Mouse (Mus musculus): ENCODE data around the gene Cct5.
A peak's percentile ranks its signal among the peaks of the same experiment; 100 is the strongest.

The Cct5 gene

GRCm38 (mm10) chr15:31563577-31564546 lies 37.7 kb downstream of the Cct5 start:
- peak; percentile 55 for DNase-seq (ENCODE audit: low spot score)

GRCm38 (mm10) chr15:31562847-31563246 lies 38.8 kb downstream of the Cct5 start:
- DNase-seq (ENCODE audit: low spot score): no peak

- no peak for DNase-seq (ENCODE audit: low spot score)
These were observed 39.6 kb downstream of the Cct5 start for GRCm38 (mm10) chr15:31561976-31562375.

GRCm38 (mm10) chr15:31561390-31561789 lies 40.2 kb downstream of the Cct5 start:
- DNase-seq (ENCODE audit: low spot score): no peak

GRCm38 (mm10) chr15:31554855-31555254 lies 46.7 kb downstream of the Cct5 start:
- no peak for DNase-seq (ENCODE audit: low spot score)

- DNase-seq (ENCODE audit: low spot score): no peak
These were observed 51.2 kb downstream of the Cct5 start for GRCm38 (mm10) chr15:31550381-31550780.

GRCm38 (mm10) chr15:31547421-31547820 lies 54.2 kb downstream of the Cct5 start:
- no peak for DNase-seq (ENCODE audit: low spot score)

- DNase-seq (ENCODE audit: low spot score): no peak
These were observed 55.3 kb downstream of the Cct5 start for GRCm38 (mm10) chr15:31546291-31546690.

- no peak for DNase-seq (ENCODE audit: low spot score)
These were observed 56.5 kb downstream of the Cct5 start for GRCm38 (mm10) chr15:31545058-31545457.

- DNase-seq (ENCODE audit: low spot score): no peak
These were observed 58.4 kb downstream of the Cct5 start for GRCm38 (mm10) chr15:31543246-31543645.

- peak; percentile 55 for DNase-seq (ENCODE audit: low spot score)
These were observed 59.3 kb downstream of the Cct5 start for GRCm38 (mm10) chr15:31542013-31542958.
